Mouse (Mus musculus): ENCODE results near the gene Zfp462.
A peak's percentile ranks its signal among the peaks of the same experiment; 100 is the strongest.

Zfp462 gene

GRCm38 (mm10) chr4:55047266-55047665 is 102.4 kb downstream of the Zfp462 start:
- no peak for DNase-seq (ENCODE audit: low spot score in 2 of 2)

- no peak for DNase-seq (ENCODE audit: low spot score in 2 of 2)
Observed at GRCm38 (mm10) chr4:55049938-55050610, 105.2 kb downstream of the Zfp462 start.

- DNase-seq (ENCODE audit: low spot score in 2 of 2): no peak
Observed at GRCm38 (mm10) chr4:55051345-55051744, 106.5 kb downstream of the Zfp462 start.

- no peak for DNase-seq (ENCODE audit: low spot score in 2 of 2)
Observed at GRCm38 (mm10) chr4:55052686-55053085, 107.8 kb downstream of the Zfp462 start.

GRCm38 (mm10) chr4:55057666-55058455 is 113.0 kb downstream of the Zfp462 start:
- DNase-seq (ENCODE audit: low spot score in 2 of 2): no peak

- DNase-seq (ENCODE audit: low spot score in 2 of 2): no peak
Observed at GRCm38 (mm10) chr4:55058901-55059300, 114.1 kb downstream of the Zfp462 start.

- no peak for DNase-seq (ENCODE audit: low spot score in 2 of 2)
Observed at GRCm38 (mm10) chr4:55066341-55067170, 121.7 kb downstream of the Zfp462 start.

GRCm38 (mm10) chr4:55071535-55071934 is 126.7 kb downstream of the Zfp462 start:
- DNase-seq (ENCODE audit: low spot score in 2 of 2): no peak

GRCm38 (mm10) chr4:55077133-55077889 is 132.5 kb downstream of the Zfp462 start:
- no peak for DNase-seq (ENCODE audit: low spot score in 2 of 2)

- DNase-seq (ENCODE audit: low spot score in 2 of 2): no peak
Observed at GRCm38 (mm10) chr4:55077902-55078716, 133.3 kb downstream of the Zfp462 start.

GRCm38 (mm10) chr4:55079056-55079455 is 134.2 kb downstream of the Zfp462 start:
- DNase-seq (ENCODE audit: low spot score in 2 of 2): no peak

- no peak for DNase-seq (ENCODE audit: low spot score in 2 of 2)
Observed at GRCm38 (mm10) chr4:55084080-55084688, 139.3 kb downstream of the Zfp462 start.

- no peak for DNase-seq (ENCODE audit: low spot score in 2 of 2)
Observed at GRCm38 (mm10) chr4:55088153-55088552, 143.3 kb downstream of the Zfp462 start.

- no peak for DNase-seq (ENCODE audit: low spot score in 2 of 2)
Observed at GRCm38 (mm10) chr4:55088922-55089321, 144.1 kb downstream of the Zfp462 start.

GRCm38 (mm10) chr4:55097157-55097556 is 152.3 kb downstream of the Zfp462 start:
- peak in 1 of 2 experiments; percentile 16 for DNase-seq (ENCODE audit: low spot score in 2 of 2)

- no peak for DNase-seq (ENCODE audit: low spot score in 2 of 2)
Observed at GRCm38 (mm10) chr4:55098366-55098765, 153.5 kb downstream of the Zfp462 start.

GRCm38 (mm10) chr4:55100851-55101250 is 156.0 kb downstream of the Zfp462 start:
- DNase-seq (ENCODE audit: low spot score in 2 of 2): no peak

- DNase-seq (ENCODE audit: low spot score in 2 of 2): no peak
Observed at GRCm38 (mm10) chr4:55101601-55102000, 156.8 kb downstream of the Zfp462 start.

- no peak for DNase-seq (ENCODE audit: low spot score in 2 of 2)
Observed at GRCm38 (mm10) chr4:55102382-55102781, 157.5 kb downstream of the Zfp462 start.

- DNase-seq (ENCODE audit: low spot score in 2 of 2): no peak
Observed at GRCm38 (mm10) chr4:55103575-55103974, 158.7 kb downstream of the Zfp462 start.
